Mouse (Mus musculus): ENCODE measurements around the gene Snrk.

Gene Snrk

DNA sequence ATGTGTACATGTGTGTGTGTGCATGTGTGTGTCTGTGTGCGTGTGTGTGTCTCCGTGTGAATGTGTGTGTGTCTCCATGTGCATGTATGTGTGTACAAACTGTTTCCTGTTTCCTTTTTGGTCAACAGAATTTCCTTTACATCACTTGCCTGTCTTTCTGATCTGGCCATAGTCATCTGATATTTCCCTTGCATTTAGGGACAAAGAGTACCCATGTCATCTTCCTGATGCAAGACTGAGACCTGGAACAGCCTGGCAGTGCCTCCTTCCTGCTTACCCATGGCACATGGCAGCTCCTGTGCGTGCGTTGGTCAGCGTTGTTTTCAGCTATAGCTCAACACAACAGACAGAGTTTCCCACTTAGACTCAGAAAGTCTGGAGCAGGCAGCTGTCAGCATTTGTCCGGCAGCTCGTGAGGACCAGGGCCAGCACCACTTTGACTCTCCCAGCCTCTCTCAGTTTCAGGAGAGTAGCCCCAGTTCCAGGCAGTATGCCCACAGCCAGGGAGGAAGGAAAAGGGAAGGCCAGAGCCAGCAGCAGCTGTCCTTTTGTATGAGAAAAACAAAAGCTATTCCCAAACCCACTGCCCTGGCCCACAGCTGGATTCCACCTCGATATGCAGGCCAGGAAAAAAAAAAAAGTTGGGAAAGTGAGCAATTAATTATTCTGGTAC is 7.4 kb upstream of the Snrk start:
- peak; percentile 99 for DNase-seq

- peak; percentile 89 for DNase-seq
Observed at GRCm38 (mm10) chr9:122110508-122110907, 6.6 kb upstream of the Snrk start.

DNA sequence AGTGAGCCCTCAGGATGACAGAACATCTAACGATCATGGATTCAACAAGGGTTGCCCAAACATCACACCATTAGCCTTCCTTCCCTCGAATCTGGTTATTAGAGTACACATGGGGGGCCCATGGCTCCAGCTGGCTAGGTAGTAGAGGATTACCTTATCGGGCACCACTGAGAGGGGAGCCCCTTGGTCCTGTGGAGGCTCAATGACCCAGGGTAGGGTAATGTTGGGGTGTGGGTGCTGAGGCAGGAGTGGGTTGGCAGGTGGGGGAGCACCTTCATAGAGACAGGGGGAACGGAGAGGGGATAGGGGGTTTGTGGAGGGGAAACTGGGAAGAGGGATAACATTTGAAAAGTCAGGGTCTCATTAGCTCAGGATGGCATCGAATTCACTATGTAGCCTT is 6.1 kb upstream of the Snrk start:
- peak; percentile 93 for DNase-seq

DNA sequence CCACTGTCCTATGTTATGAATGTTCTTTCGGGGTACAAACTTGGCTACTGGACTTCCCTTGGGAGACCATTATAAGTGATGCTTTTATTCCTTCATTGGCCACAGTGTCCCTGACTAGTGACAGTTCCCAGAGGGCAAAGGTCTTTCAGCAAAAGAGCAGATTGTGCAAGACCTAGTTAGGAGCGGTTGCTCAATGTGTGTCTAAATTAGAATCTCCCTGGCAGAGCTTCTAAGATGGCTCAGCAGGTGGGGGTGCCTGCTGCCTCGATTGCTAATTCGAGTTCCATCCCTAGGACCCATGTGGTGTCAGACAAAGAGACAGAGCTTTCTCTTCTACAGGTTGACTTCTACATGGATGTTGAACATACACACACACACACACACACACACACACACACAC is 1.5 kb upstream of the Snrk start:
- DNase-seq: peak; percentile 95

DNA sequence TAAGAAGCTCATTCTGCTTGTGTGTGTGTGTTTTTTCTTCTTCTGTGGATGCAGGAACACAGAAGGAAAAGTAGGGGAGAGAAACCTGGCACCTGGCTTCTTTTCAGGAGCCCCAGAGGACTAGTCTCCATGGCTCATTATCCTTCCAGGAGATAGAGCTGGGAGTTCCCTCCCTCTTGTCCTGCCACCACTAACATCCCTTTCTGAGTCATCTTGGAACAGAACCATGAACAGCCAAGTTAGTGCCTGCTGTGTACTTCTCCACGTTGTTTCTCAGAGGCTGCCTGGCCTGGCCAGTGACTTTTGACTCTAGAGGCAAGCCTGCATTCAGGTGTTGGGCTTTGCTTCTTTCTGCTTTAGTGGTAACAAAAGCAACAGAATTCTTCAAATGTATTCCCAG is 707 bp upstream of the Snrk start:
- peak; percentile 92 for DNase-seq

DNA sequence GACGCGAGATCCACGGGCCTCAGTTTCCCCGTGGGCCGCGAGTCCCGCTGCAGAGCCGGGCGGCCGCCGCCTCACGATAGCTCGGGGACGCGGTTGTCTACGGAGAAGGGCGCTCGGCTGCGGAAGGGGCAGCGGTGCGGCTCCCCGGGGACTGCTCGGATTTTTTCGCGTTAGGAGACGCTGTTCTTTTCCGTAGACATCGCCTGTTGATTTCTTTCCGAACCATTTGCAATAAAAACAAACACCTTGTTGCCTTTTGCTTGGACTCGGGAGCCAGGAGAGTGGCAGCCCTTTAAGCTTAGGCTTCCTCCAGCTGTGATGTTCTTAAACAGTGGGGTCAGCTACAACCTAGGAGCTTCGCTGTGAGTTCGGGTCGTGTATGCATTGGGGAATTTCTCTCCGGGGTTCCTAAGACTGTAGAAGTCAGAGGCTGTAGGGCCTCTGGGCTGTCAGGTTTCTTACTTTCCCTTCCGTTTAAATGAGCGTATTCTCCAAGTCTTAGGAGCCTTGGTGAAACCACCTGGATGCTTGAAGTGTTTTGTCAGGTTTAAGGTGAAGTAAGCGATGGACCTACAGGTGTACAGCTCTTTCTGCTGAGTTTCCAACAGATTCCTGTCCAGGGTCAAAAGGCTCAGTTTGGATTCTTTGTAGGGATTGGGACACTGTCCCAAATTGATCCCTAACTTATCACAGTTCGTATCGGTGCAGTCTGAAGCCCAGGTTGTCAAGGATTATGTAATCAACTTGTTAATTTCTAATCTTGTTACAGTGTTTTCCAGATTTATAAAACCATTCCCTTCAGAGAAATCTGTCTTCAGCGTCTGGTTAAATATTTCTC is 845 bp downstream of the Snrk start:
- peak; percentile 94 for DNase-seq

- peak; percentile 97 for DNase-seq
Observed at GRCm38 (mm10) chr9:122120089-122120488, 3.0 kb downstream of the Snrk start.

- DNase-seq: peak; percentile 89
Observed at GRCm38 (mm10) chr9:122122113-122122512, 5.0 kb downstream of the Snrk start.

- peak; percentile 91 for DNase-seq
Observed at GRCm38 (mm10) chr9:122123181-122123580, 6.1 kb downstream of the Snrk start.

GRCm38 (mm10) chr9:122125723-122126290 is 8.7 kb downstream of the Snrk start:
- peak; percentile 84 for DNase-seq

GRCm38 (mm10) chr9:122126790-122127189 is 9.7 kb downstream of the Snrk start:
- DNase-seq: peak; percentile 89

DNA sequence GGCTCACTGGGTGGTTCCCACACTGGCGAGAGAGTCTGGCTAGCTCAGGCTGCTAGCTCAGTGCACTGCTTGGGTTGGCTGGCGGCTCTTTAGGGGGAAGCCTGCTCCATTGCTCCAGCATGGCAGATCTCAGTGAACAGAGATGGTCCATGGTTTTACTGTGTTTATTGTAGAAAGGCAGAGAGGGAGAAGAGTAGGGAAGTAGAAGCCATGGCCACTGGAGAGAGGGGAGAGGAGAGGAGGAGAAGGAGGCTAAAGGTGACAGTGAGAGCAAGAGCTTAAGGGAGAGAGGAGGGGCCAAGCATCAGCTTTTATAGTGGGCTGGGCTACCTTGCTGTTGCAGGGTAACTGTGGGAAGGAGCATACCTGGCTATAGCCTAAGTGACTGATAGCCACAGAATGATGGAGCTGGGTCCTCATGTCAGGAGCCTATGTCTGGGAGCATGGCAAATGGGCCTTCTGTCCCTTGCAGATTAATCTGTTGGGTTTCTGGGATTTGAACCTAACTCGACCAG is 10.3 kb downstream of the Snrk start:
- peak; percentile 92 for DNase-seq

GRCm38 (mm10) chr9:122128686-122129085 is 11.6 kb downstream of the Snrk start:
- DNase-seq: peak; percentile 92

DNA sequence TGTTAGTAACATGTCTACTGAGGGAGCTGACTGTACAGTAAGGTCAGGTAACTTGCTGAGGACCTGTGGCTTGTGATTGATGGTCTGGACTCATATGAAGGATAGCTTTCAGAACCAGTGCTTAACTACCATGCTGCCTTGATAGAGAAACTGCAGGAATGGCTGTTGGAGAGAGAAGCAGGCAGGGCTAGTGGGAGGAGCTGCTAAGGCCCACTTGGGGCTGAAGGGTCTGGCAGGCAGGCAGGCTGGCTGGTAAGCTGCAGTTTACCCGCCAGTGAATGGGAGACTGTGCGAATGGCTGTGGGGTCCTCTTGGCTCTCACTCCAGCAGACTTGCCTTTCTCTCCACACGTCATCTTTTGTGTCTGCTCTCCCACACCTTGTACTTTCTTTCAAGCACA is 13.6 kb downstream of the Snrk start:
- peak; percentile 88 for DNase-seq

GRCm38 (mm10) chr9:122132145-122132544 is 15.1 kb downstream of the Snrk start:
- peak; percentile 73 for DNase-seq

DNA sequence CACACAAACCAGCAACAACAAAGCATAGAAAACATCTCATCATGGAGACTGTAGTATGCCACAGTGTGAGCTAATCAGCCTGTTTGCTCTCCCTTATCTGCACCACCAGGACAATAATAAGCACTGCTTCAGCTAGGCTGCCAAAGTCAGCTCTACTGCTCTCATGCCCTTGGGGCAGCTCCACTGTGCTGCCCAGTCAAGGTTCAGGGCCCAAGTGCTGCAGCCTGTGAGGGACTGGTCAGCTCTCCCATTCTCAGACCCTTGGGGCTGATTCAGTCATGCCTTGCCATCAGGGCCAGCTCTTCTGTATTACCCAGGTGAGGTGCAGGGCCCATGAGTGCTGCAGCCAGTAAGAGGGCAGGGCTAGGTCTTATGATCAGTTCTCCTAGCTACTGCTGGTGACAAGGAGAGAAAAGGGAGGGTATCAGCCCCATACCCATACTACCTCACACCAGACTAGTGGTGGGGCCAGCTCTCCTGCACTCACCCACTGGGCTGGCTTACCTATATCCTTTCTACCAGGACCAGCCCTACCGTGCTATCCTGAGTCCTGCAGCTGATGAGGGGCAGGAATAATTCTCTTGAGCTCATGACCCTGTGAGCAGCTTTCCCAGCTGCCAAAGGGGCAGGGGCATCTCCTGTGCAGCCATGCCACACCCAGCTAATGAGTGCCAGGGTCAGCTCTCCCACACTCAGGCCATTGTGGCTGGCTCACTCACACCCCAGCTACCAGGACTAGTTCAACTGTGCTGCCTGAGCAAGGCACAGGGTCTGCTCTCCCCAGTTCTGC is 18.2 kb downstream of the Snrk start:
- DNase-seq: peak; percentile 96

- DNase-seq: no peak
Observed at GRCm38 (mm10) chr9:122135885-122136170, 18.8 kb downstream of the Snrk start.

- DNase-seq: peak; percentile 73
Observed at GRCm38 (mm10) chr9:122137960-122138359, 20.9 kb downstream of the Snrk start.

- peak; percentile 59 for DNase-seq
Observed at GRCm38 (mm10) chr9:122138371-122139029, 21.4 kb downstream of the Snrk start.

GRCm38 (mm10) chr9:122139236-122139635 is 22.2 kb downstream of the Snrk start:
- peak; percentile 86 for DNase-seq

GRCm38 (mm10) chr9:122143219-122143618 is 26.2 kb downstream of the Snrk start:
- DNase-seq: peak; percentile 97

DNA sequence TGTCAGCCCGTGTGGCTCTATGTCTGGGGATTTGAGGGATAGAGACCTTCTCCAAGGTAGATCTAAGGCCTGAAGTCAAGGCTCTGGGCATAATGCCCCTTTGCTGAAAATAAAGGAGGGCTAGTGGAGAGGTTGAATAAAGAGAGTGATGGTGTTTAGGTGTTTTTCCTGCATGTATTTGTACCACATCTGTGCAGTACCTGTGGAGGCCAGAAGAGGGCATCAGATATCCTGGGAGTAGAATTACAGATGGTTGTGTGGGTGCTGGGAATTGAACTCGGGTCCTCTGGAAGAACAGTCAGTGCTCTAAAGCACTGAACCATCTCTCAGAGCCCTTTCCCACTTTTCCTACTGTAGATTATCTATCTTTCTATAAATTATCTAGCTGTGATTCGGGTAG is 27.7 kb downstream of the Snrk start:
- peak; percentile 88 for DNase-seq

DNA sequence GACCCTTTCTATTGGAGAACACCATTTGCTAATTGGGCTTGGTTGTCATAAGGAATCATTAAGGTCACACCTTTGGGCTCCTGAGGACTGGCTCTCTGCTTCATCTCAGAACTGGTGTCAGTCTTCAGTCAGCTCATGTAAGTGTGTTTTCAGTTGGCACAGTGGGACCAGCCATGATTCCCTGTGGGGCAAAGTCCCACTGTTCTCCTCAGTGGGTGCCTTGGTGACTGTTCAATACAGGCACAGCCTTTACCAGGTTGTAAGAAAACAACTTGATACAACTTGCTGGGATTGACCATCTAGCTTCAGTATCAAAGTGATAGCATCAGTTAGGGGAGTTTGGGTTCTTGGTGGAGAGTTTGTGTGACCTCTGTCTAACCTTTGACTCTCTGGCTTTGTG is 28.6 kb downstream of the Snrk start:
- peak; percentile 84 for DNase-seq
